Mouse (Mus musculus): Measurements from ENCODE around the gene 4921517D22Rik. TPM values are rescaled to one million over a fixed set of nuclear protein-coding genes. Genes with fewer than 3 reads are reported as not detected.
"Not testable (repeated sequence)": the region's sequence is repeated elsewhere in the genome, so short reads cannot be mapped to it uniquely, and the experiment has no call there.

4921517D22Rik gene
- polyA plus RNA-seq (2016; fragmentation: Nextera tagmentation; extraction: Ambion mirVana), result not detected in 2 replicates

- Histone ChIP-seq H3K4me3 (no peak within 1 kb of the TSS), H3K9me3 (no peaks in the 10 kb centered on the region), H3K9ac (replicated peaks) (no peak within 1 kb of the TSS), H3K36me3 (no peaks in the 10 kb centered on the region), H3K27ac (replicated peaks) (no peak within 1 kb of the TSS), H3K27me3 (0 out of 2 replicates have a peak, but pooled peaks cover 10% of the 10 kb centered on the region), H3K4me1 (no peaks in the 10 kb centered on the region), H3K4me2 (replicated peaks) (no peak within 1 kb of the TSS)
- 85% methylated on average over 3 of the region's 3 CpGs for WGBS
- ATAC-seq (ENCODE audit: low FRiP score, low read depth), result no peak
These were observed at the start of gene 4921517D22Rik for GRCm38 (mm10) chr13:59694008-59694407. 4921517D22Rik (minus strand) TSS chr13:59694108.

GRCm38 (mm10) chr13:59741697-59742096 is 47.8 kb upstream of the 4921517D22Rik start:
- H3K36me3 ChIP-seq, result no peaks in the 10 kb centered on the region
- 78% methylated on average over 10 of the region's 10 CpGs for WGBS
- H3K9ac ChIP-seq (replicated peaks), result no peak overlapping the region
- H3K4me1 ChIP-seq, result no peaks in the 10 kb centered on the region
- H3K9me3 ChIP-seq, result no peaks in the 10 kb centered on the region
- H3K4me2 ChIP-seq (replicated peaks), result no peak overlapping the region
- no peak overlapping the region for H3K27ac ChIP-seq (replicated peaks)
- H3K4me3 ChIP-seq, result no peak overlapping the region
- no peak for ATAC-seq (ENCODE audit: low FRiP score, low read depth)
- H3K27me3 ChIP-seq, result no peaks in the 10 kb centered on the region

DNA sequence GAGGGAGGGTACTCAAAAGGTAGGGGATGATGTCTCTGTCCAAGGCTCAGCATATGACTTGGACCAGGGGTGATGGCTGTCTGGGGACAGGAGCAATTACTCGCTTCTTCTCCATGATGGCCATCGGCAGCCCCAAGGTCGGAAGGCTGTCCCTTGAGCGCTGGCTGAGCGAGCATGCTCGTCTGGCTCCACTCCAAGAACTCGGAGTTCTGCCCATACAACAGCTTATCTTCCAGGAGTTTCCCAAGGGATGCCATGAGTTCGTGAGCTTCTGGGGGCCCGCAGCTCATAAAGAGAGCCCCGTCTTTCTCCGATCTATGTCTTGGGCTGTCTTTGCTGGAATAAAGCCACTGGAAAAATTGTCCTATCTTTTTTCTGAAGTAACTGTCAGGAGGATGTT is 47.2 kb upstream of the 4921517D22Rik start:
- Histone ChIP-seq H3K9ac (replicated peaks) (no peak overlapping the region), H3K27me3 (no peaks in the 10 kb centered on the region), H3K4me3 (no peak overlapping the region), H3K4me1 (no peaks in the 10 kb centered on the region), H3K36me3 (no peaks in the 10 kb centered on the region), H3K4me2 (replicated peaks) (no peak overlapping the region), H3K9me3 (no peaks in the 10 kb centered on the region), H3K27ac (replicated peaks) (no peak overlapping the region)
- ATAC-seq (ENCODE audit: low FRiP score, low read depth), result no peak
- WGBS, result 91% methylated on average over 11 of the region's 11 CpGs

DNA sequence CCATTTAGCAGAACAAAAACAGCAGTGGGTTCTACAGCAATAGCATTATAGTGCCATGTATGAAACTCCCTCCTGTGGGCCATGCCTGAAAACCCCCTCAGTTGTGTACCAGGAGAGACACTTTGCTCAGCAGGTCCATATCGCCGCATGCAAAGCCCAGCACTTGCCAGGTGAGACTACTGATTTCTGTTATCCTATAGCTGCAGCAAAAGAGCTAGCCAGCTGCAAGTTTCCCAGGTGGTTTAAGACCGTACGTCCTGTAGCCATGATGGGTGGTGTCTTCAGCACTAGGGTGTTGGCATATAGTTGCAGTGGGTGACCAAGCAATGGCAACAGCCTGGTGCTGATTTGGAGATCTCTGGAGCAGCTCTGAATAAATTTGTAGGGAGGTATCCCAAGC is 45.5 kb upstream of the 4921517D22Rik start:
- Histone ChIP-seq H3K4me3 (no peak overlapping the region), H3K4me1 (no peaks in the 10 kb centered on the region), H3K9ac (replicated peaks) (no peak overlapping the region), H3K27me3 (no peaks in the 10 kb centered on the region), H3K27ac (replicated peaks) (no peak overlapping the region), H3K36me3 (no peaks in the 10 kb centered on the region), H3K9me3 (no peaks in the 10 kb centered on the region), H3K4me2 (replicated peaks) (no peak overlapping the region)
- 92% methylated on average over 4 of the region's 4 CpGs for WGBS
- no peak for ATAC-seq (ENCODE audit: low FRiP score, low read depth)

- no peaks in the 10 kb centered on the region for H3K4me1 ChIP-seq
- H3K4me2 ChIP-seq (replicated peaks), result no peak overlapping the region
- H3K9me3 ChIP-seq, result no peaks in the 10 kb centered on the region
- no peaks in the 10 kb centered on the region for H3K36me3 ChIP-seq
- WGBS, result 78% methylated on average over 2 of the region's 2 CpGs
- no peak overlapping the region for H3K4me3 ChIP-seq
- no peak overlapping the region for H3K27ac ChIP-seq (replicated peaks)
- H3K27me3 ChIP-seq, result no peaks in the 10 kb centered on the region
- no peak for ATAC-seq (ENCODE audit: low FRiP score, low read depth)
- H3K9ac ChIP-seq (replicated peaks), result no peak overlapping the region
These were observed 44.5 kb upstream of the 4921517D22Rik start for GRCm38 (mm10) chr13:59738455-59738854.

DNA sequence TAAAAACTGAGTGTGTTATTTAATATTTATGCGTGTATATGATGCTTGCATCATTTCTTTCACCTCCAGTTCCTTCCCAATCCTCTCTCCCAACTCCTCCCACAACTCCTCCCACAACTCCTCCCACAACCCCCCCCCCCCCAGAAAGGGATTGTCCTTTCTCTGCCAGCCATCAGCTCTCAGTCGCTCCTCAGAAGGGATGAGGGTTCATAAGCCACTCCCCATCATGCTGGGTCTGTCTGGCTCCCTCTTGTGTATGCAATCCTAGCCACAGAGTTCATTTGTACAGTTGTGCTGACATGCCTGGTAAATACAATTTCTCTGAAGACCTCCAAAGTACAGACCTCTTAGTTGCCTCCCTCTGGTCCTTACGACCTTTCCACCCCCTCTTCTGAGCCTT is 41.3 kb upstream of the 4921517D22Rik start:
- no peaks in the 10 kb centered on the region for H3K27me3 ChIP-seq
- 25% methylated on average over 3 of the region's 3 CpGs for WGBS
- no peak overlapping the region for H3K4me2 ChIP-seq (replicated peaks)
- no peak overlapping the region for H3K27ac ChIP-seq (replicated peaks)
- ATAC-seq (ENCODE audit: low FRiP score, low read depth), result no peak
- no peaks in the 10 kb centered on the region for H3K9me3 ChIP-seq
- no peak overlapping the region for H3K4me3 ChIP-seq
- H3K4me1 ChIP-seq, result no peaks in the 10 kb centered on the region
- no peak overlapping the region for H3K9ac ChIP-seq (replicated peaks)
- H3K36me3 ChIP-seq, result no peaks in the 10 kb centered on the region

- H3K27me3 ChIP-seq; H3K9me3 ChIP-seq; H3K36me3 ChIP-seq; ATAC-seq (ENCODE audit: low FRiP score, low read depth); H3K4me2 ChIP-seq (replicated peaks); H3K4me3 ChIP-seq; H3K9ac ChIP-seq (replicated peaks); H3K4me1 ChIP-seq; H3K27ac ChIP-seq (replicated peaks): not testable (repeated sequence)
- whole genome bisulfite sequencing, result 31% methylated on average over 6 of the region's 6 CpGs
These were observed 40.4 kb upstream of the 4921517D22Rik start for GRCm38 (mm10) chr13:59734347-59734746.

- Histone ChIP-seq H3K27ac (replicated peaks) (no peak overlapping the region), H3K36me3 (no peaks in the 10 kb centered on the region), H3K4me2 (replicated peaks) (no peak overlapping the region), H3K9ac (replicated peaks) (no peak overlapping the region), H3K9me3 (no peaks in the 10 kb centered on the region), H3K4me3 (no peak overlapping the region), H3K27me3 (no peaks in the 10 kb centered on the region), H3K4me1 (no peaks in the 10 kb centered on the region)
- 83% methylated on average over 4 of the region's 4 CpGs for WGBS
- no peak for ATAC-seq (ENCODE audit: low FRiP score, low read depth)
These were observed 40.0 kb upstream of the 4921517D22Rik start for GRCm38 (mm10) chr13:59733936-59734335.

DNA sequence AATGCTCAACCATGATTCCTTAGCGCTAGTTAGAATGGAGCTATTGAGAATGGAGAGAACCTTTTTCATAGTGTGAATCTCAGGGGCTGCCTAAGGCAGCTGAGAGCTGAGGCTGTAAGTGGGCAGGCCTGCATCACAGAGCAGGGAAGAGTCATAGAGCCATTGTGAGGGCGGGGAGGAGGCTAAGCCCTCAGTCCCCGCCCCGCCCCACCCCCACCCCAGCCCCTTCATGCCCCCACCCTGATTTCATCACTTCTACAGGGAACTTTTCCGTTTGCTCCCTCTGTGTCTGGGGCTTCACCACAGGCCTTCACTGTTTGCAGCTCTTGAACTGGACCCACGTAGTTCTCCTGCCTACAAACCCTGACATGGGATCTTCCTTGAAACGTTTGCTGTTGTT is 37.7 kb upstream of the 4921517D22Rik start, which contains the start of gene Spata31d1d:
Spata31d1d (minus strand) TSS at position 101 of the 400 bp plus-strand sequence.
- ATAC-seq (ENCODE audit: low FRiP score, low read depth), result no peak
- no peaks in the 10 kb centered on the region for H3K36me3 ChIP-seq

GRCm38 (mm10) chr13:59728378-59729093 is 34.6 kb upstream of the 4921517D22Rik start:
- Histone ChIP-seq H3K27ac (replicated peaks) (no peak overlapping the region), H3K36me3 (no peaks in the 10 kb centered on the region), H3K9ac (replicated peaks) (no peak overlapping the region), H3K4me2 (replicated peaks) (no peak overlapping the region), H3K9me3 (no peaks in the 10 kb centered on the region), H3K4me1 (no peaks in the 10 kb centered on the region), H3K27me3 (peaks cover 7% of the 10 kb centered on the region), H3K4me3 (no peak overlapping the region)
- ATAC-seq (ENCODE audit: low FRiP score, low read depth), result peak; percentile 82
- 28% methylated on average over 7 of the region's 7 CpGs for WGBS

More for the DNA sequence above, 37.7 kb upstream of the 4921517D22Rik start, which contains the start of gene Spata31d1d:
- H3K4me1 ChIP-seq, result no peaks in the 10 kb centered on the region
- H3K4me2 ChIP-seq (replicated peaks), result no peak within 1 kb of the TSS
- H3K9ac ChIP-seq (replicated peaks), result no peak within 1 kb of the TSS
- peaks cover 3% of the 10 kb centered on the region; the same call in 1 of the 2 replicates for H3K27me3 ChIP-seq
- H3K27ac ChIP-seq (replicated peaks), result no peak within 1 kb of the TSS
- WGBS, result 46% methylated on average over 7 of the region's 7 CpGs
- H3K9me3 ChIP-seq, result no peaks in the 10 kb centered on the region
- no peak within 1 kb of the TSS for H3K4me3 ChIP-seq

DNA sequence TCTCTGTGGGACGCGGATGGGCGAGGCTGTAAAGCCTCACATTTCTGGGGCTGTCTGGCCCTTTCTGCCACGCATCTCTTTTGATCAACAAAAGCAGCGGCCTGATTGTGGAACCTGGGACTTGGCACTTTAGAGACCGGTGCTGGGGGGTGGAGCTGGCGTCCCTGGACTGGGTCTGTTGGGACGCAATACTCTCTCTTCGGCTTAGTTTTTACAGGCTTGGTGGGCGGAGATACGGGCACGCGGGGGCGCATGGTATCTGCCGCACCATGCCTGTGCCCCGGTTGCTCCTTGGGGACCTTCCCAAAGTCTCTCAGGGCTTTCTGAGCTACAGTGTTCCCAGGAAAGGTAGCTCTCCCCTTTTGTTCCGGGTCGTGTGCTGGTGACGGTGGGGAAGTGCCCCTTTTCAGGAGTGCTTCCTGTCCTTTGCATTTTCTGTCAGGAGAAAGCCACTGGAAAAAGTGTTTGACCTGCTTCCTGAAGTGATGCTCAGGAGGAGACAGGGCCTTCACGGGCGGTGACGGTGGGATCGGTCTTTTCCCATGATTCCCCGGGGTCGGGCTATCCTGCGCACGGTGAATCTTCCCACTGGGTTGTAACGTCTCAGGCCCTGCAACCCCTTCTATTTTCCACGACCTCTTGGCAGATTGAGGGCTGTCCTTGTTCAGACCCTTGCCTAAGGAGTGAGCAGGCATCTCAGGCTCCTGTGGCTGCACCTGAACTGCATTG is 32.4 kb upstream of the 4921517D22Rik start:
- Histone ChIP-seq H3K4me2 (replicated peaks) (peak overlapping the region; percentile 35), H3K4me3 (no peak overlapping the region), H3K4me1 (no peaks in the 10 kb centered on the region), H3K27ac (replicated peaks) (no peak overlapping the region), H3K9me3 (no peaks in the 10 kb centered on the region), H3K36me3 (no peaks in the 10 kb centered on the region), H3K27me3 (peaks cover 7% of the 10 kb centered on the region), H3K9ac (replicated peaks) (no peak overlapping the region)
- ATAC-seq (ENCODE audit: low FRiP score, low read depth), result no peak
- WGBS, result 35% methylated on average over 29 of the region's 29 CpGs

DNA sequence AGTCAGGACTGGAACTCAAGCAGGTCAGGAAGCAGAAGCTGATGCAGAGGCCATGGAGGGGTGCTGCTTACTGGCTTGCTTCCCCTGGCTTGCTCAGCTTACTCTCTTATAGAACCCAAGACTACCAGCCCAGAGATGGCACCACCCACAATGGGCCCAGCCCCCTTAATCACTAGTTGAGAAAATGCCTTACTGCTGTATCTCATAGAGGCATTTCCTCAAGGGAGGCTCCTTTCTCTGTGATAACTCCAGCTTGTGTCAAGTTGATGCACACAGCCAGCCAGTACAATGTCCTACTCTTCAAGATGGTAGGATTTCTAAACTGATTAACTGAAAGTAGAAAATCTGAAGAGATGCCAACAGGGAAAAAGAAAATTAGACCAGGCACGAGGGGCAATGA is 28.2 kb upstream of the 4921517D22Rik start:
- not testable (repeated sequence) for H3K4me2 ChIP-seq (replicated peaks); H3K36me3 ChIP-seq; H3K4me3 ChIP-seq; H3K9ac ChIP-seq (replicated peaks); H3K27ac ChIP-seq (replicated peaks); H3K4me1 ChIP-seq; H3K9me3 ChIP-seq; H3K27me3 ChIP-seq; ATAC-seq (ENCODE audit: low FRiP score, low read depth)
- 91% methylated on average over 1 of the region's 1 CpGs for WGBS

All from midbrain, embryonic 12.5 days (tissue).